Mouse (Mus musculus): ENCODE measurements around the gene Jdp2. TPM values are rescaled to one million over a fixed set of nuclear protein-coding genes. Genes with fewer than 3 reads are reported as not detected.
A peak's percentile ranks its signal among the peaks of the same experiment; 100 is the strongest.

Gene Jdp2
- polyA plus RNA-seq, 1 experiment: 6.2 TPM

- Histone ChIP-seq H3K36me3 (ENCODE audit: control insufficient read depth, insufficient read depth, low read length) (no peaks in the 10 kb centered on the region), H3K4me3 (ENCODE audit: insufficient read depth, low read depth, low read length) (no peak overlapping the region), H3K4me1 (ENCODE audit: control insufficient read depth, insufficient read depth, low read length) (0 out of 2 replicates have a peak, but pooled peaks cover 2% of the 10 kb centered on the region), H3K27me3 (replicated peaks; ENCODE audit: control insufficient read depth, insufficient read depth, low read length) (no peaks in the 10 kb centered on the region), H3K27ac (ENCODE audit: insufficient read depth, low read depth, low read length) (no peak overlapping the region)
- TF ChIP-seq POLR2A (IDR thresholded peaks at IDR 0.05; ENCODE audit: low read depth, low read length): no peak
- no peak for DNase-seq
- WGBS: 62% methylated on average over 9 of the region's 9 CpGs
These were observed 39.1 kb downstream of the Jdp2 start for GRCm38 (mm10) chr12:85637932-85638331.

- no peak for DNase-seq
- H3K27me3 ChIP-seq (replicated peaks; ENCODE audit: control insufficient read depth, insufficient read depth, low read length): no peaks in the 10 kb centered on the region
- no peak for TF ChIP-seq CTCF (conservative IDR thresholded peaks at IDR 0.05; ENCODE audit: insufficient read depth, insufficient read length, low read depth, low read length)
- no peak for TF ChIP-seq POLR2A (IDR thresholded peaks at IDR 0.05; ENCODE audit: low read depth, low read length)
- no peaks in the 10 kb centered on the region for H3K36me3 ChIP-seq (ENCODE audit: control insufficient read depth, insufficient read depth, low read length)
- 83% methylated on average over 20 of the region's 20 CpGs for WGBS
- H3K4me3 ChIP-seq (ENCODE audit: insufficient read depth, low read depth, low read length): no peak overlapping the region
- no peak overlapping the region for H3K27ac ChIP-seq (ENCODE audit: insufficient read depth, low read depth, low read length)
- 0 out of 2 replicates have a peak, but pooled peaks cover 2% of the 10 kb centered on the region for H3K4me1 ChIP-seq (ENCODE audit: control insufficient read depth, insufficient read depth, low read length)
These were observed 39.9 kb downstream of the Jdp2 start for GRCm38 (mm10) chr12:85638541-85639325.

DNA sequence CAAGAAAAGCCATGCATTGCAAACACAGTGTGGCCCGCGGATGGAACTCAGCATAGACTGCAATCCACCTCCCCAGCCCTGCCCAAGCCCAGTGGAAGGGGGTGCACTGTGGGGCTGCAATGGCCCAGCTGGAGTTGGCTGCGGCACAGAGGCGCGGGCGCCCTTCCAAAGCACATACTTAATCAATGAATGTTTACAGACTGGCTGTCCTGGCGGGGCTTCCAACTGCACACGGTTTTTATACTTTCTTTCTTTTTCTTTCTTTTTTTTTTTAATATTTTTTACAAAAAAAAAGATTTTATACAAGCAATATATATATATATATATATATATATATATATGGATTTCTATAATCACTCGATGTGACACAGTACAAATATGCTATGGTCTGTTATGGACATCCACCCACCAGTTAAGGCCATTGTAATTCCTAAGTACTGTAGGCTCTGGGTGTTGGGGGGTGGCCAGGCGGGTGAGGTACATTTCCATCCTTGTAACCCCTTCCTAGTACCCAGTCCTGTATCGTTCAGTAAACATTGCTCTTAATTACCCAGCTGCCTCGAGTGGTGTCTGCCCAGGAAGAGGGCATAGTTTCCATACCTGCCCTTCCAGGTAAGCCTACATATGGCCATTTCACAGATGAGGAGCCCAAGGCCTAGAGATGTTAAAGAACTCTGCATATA lies 40.6 kb downstream of the Jdp2 start:
- WGBS: 76% methylated on average over 12 of the region's 12 CpGs
- 0 out of 2 replicates have a peak, but pooled peaks cover 2% of the 10 kb centered on the region for H3K4me1 ChIP-seq (ENCODE audit: control insufficient read depth, insufficient read depth, low read length)
- TF ChIP-seq CTCF (conservative IDR thresholded peaks at IDR 0.05; ENCODE audit: insufficient read depth, insufficient read length, low read depth, low read length) (no peak), POLR2A (IDR thresholded peaks at IDR 0.05; ENCODE audit: low read depth, low read length) (no peak)
- no peak overlapping the region for H3K27ac ChIP-seq (ENCODE audit: insufficient read depth, low read depth, low read length)
- H3K27me3 ChIP-seq (replicated peaks; ENCODE audit: control insufficient read depth, insufficient read depth, low read length): no peaks in the 10 kb centered on the region
- peak; percentile 65 for DNase-seq
- no peak overlapping the region for H3K4me3 ChIP-seq (ENCODE audit: insufficient read depth, low read depth, low read length)
- H3K36me3 ChIP-seq (ENCODE audit: control insufficient read depth, insufficient read depth, low read length): no peaks in the 10 kb centered on the region

DNA sequence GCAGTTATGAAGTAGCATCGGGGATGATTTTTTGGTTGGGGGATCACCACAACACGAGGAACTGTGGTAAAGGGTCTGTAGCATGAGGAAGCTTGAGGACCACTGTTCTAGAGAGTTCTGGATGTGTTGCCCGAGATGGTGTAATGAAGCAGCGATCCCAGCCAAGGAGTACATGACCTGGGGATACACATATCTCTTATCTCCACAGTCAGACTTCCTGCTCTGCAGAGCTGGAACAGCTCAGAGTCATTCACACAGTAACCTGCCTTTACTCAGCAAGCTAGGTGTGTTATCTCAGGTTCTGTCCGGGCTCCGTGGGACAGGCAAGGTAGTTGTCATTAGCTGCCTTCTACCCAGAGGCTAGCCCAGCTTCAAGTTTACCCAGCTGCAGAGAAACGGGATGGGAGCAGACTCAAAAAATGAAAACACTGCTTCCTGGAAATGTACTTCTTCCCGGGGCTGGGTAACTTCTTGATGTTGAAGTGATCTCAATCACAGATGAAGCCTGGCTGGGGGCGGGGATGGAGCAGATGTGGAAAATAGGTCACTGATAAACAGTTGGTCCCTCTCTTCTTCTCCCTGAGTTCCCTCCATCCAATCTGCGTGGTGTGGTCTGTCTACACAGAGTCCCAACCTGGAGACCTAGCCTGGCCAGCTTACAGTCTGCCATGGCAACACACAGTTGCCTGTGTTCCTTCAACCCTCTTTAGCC lies 42.2 kb downstream of the Jdp2 start:
- Histone ChIP-seq H3K4me1 (ENCODE audit: control insufficient read depth, insufficient read depth, low read length) (0 out of 2 replicates have a peak, but pooled peaks cover 2% of the 10 kb centered on the region), H3K4me3 (ENCODE audit: insufficient read depth, low read depth, low read length) (no peak overlapping the region), H3K27me3 (replicated peaks; ENCODE audit: control insufficient read depth, insufficient read depth, low read length) (no peaks in the 10 kb centered on the region), H3K27ac (ENCODE audit: insufficient read depth, low read depth, low read length) (no peak overlapping the region), H3K36me3 (ENCODE audit: control insufficient read depth, insufficient read depth, low read length) (no peaks in the 10 kb centered on the region)
- TF ChIP-seq CTCF (conservative IDR thresholded peaks at IDR 0.05; ENCODE audit: insufficient read depth, insufficient read length, low read depth, low read length) (no peak), POLR2A (IDR thresholded peaks at IDR 0.05; ENCODE audit: low read depth, low read length) (no peak)
- 54% methylated on average over 10 of the region's 10 CpGs for whole genome bisulfite sequencing
- DNase-seq: no peak

- WGBS: 40% methylated on average over 4 of the region's 4 CpGs
These were observed 42.7 kb downstream of the Jdp2 start for GRCm38 (mm10) chr12:85641564-85641931.

GRCm38 (mm10) chr12:85643735-85644134 lies 44.9 kb downstream of the Jdp2 start:
- Histone ChIP-seq H3K36me3 (ENCODE audit: control insufficient read depth, insufficient read depth, low read length) (no peaks in the 10 kb centered on the region), H3K27me3 (replicated peaks; ENCODE audit: control insufficient read depth, insufficient read depth, low read length) (no peaks in the 10 kb centered on the region), H3K27ac (ENCODE audit: insufficient read depth, low read depth, low read length) (no peak overlapping the region), H3K4me1 (ENCODE audit: control insufficient read depth, insufficient read depth, low read length) (0 out of 2 replicates have a peak, but pooled peaks cover 2% of the 10 kb centered on the region), H3K4me3 (ENCODE audit: insufficient read depth, low read depth, low read length) (no peak overlapping the region)
- WGBS: 55% methylated on average over 5 of the region's 5 CpGs
- no peak for TF ChIP-seq CTCF (conservative IDR thresholded peaks at IDR 0.05; ENCODE audit: insufficient read depth, insufficient read length, low read depth, low read length)
- peak; percentile 52 for DNase-seq

More at GRCm38 (mm10) chr12:85641564-85641931, 42.7 kb downstream of the Jdp2 start:
- Histone ChIP-seq H3K4me3 (ENCODE audit: insufficient read depth, low read depth, low read length) (no peak overlapping the region), H3K4me1 (ENCODE audit: control insufficient read depth, insufficient read depth, low read length) (0 out of 2 replicates have a peak, but pooled peaks cover 2% of the 10 kb centered on the region), H3K27ac (ENCODE audit: insufficient read depth, low read depth, low read length) (no peak overlapping the region), H3K27me3 (replicated peaks; ENCODE audit: control insufficient read depth, insufficient read depth, low read length) (no peaks in the 10 kb centered on the region), H3K36me3 (ENCODE audit: control insufficient read depth, insufficient read depth, low read length) (no peaks in the 10 kb centered on the region)
- TF ChIP-seq POLR2A (IDR thresholded peaks at IDR 0.05; ENCODE audit: low read depth, low read length) (no peak), CTCF (conservative IDR thresholded peaks at IDR 0.05; ENCODE audit: insufficient read depth, insufficient read length, low read depth, low read length) (no peak)
- no peak for DNase-seq

GRCm38 (mm10) chr12:85645664-85646063 lies 46.8 kb downstream of the Jdp2 start:
- Histone ChIP-seq H3K27ac (ENCODE audit: insufficient read depth, low read depth, low read length) (no peak overlapping the region), H3K4me3 (ENCODE audit: insufficient read depth, low read depth, low read length) (no peak overlapping the region), H3K4me1 (ENCODE audit: control insufficient read depth, insufficient read depth, low read length) (no peaks in the 10 kb centered on the region), H3K27me3 (replicated peaks; ENCODE audit: control insufficient read depth, insufficient read depth, low read length) (no peaks in the 10 kb centered on the region), H3K36me3 (ENCODE audit: control insufficient read depth, insufficient read depth, low read length) (no peaks in the 10 kb centered on the region)
- peak; percentile 55 for DNase-seq
- TF ChIP-seq POLR2A (IDR thresholded peaks at IDR 0.05; ENCODE audit: low read depth, low read length) (no peak), CTCF (conservative IDR thresholded peaks at IDR 0.05; ENCODE audit: insufficient read depth, insufficient read length, low read depth, low read length) (peak; percentile 58)
- WGBS: 91% methylated on average over 4 of the region's 4 CpGs

Measured in kidney, adult 2 months (tissue).